Mouse (Mus musculus) inflammation-experienced regulatory T-cells, adult 16 weeks (primary cell): ENCODE results near the gene Isg20l2. TPM values are rescaled to one million over a fixed set of nuclear protein-coding genes. Genes with fewer than 3 reads are reported as not detected.

Source experiments
- polyA plus RNA-seq: library from polyadenylated mRNA; unstranded; fragments of 100-300 nt; shearing (Covaris generic); gene quantifications from one replicate; pipeline ENCODE4 v1.2.1, GENCODE M21; 2017

The Isg20l2 gene
- 9.4 TPM for polyA plus RNA-seq

DNA sequence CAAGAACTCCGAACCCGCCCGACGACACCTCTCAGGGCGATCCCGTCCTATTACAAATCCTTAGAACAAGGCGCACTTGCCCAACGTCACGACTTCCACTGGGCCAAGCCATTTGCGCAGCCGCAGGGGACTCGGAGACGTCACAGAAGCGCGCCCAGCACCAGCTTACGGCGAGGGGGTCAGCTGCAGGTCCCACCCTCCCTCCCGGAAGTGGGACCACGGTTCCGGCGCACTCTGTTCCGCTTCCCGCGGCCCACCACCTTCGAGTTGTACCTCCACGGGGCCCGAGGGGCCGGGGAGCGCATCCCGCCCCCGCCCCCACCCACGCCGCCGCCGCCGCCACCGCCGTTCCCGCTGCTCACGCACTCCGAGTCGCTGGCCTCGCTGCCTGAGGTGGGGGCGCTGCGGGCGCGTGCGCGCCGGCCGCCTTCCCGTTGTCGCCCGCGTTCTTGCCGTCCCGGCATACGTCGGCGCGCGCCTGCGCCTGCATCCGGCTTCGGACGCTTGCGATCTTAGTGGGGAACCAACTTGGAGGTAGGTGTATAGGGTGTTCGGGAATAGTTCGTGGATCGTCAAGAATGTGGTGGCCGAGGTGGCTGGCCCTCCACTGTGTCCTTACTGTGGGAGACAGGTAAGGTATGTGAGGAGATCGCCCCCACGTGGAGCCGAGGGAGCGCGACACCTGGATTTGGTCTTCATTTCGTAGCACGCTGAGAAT is at the start of gene Isg20l2, which contains the start of gene Rrnad1:
Gene Isg20l2, plus strand, starts transcription at position 237 of the 718 bp plus-strand sequence.
Gene Rrnad1, minus strand, starts transcription at position 640 of the 718 bp plus-strand sequence.

GRCm38 (mm10) chr3:87885281-87886003 is 44.7 kb upstream of the Isg20l2 start, which contains the start of gene Prcc:
Gene Prcc, minus strand, starts transcription at chr3:87885608.

DNA sequence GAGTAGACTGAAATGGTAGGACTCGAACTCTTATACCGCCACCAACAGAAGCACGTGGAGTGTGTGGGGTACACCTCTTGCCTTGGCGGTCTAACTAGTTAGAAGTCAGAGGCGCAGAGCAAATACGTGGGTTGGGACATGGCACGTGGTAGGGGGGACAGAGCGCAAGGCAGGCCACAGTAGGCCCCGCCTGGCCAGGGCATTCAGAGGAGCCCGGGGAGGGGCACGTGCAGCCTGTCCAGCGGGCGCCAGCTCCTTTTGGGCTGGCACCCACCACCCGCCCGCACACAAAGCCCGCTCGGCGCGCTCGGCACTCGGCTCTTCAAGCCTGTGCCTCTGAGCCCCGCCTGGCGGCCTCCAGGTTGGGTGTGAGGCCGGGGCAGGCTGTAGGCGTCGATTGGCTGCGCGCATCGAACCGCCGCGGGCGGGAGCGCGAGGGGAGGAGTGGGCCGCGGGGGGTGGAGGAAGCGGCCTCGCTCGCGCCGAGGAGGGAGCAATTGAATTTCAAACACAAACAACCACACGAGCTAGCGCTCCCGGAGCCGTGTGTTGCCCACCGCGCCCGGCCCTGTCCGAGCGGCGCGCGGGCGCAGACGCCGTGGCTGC is 24.1 kb upstream of the Isg20l2 start, which contains the start of gene Hdgf:
Gene Hdgf, plus strand, starts transcription at position 442 of the 606 bp plus-strand sequence.

GRCm38 (mm10) chr3:87919336-87920108 is 10.6 kb upstream of the Isg20l2 start, which contains the start of gene Mrpl24:
Gene Mrpl24, plus strand, starts transcription at chr3:87919506.

GRCm38 (mm10) chr3:87948378-87949265 is 18.5 kb downstream of the Isg20l2 start, which contains the start of gene Crabp2:
Gene Crabp2, plus strand, starts transcription at chr3:87948666.

GRCm38 (mm10) chr3:87970939-87971488 is 40.9 kb downstream of the Isg20l2 start, which contains the start of gene Nes:
Gene Nes, plus strand, starts transcription at chr3:87971078.

Other genes starting within 250 kb of the Isg20l2 start
- 0.56 TPM for gene Lrrc71, start 181.7 kb upstream of the Isg20l2 start, polyA plus RNA-seq
- gene Ntrk1, start 135.2 kb upstream of the Isg20l2 start, polyA plus RNA-seq = 0.11 TPM
- gene Insrr, start 133.4 kb upstream of the Isg20l2 start, polyA plus RNA-seq = 0.98 TPM
- 160 TPM for gene Pear1, start 106.0 kb upstream of the Isg20l2 start, polyA plus RNA-seq
- gene Sh2d2a, start 83.6 kb upstream of the Isg20l2 start, polyA plus RNA-seq = 313 TPM
- 13.7 TPM for gene Prcc, start 44.7 kb upstream of the Isg20l2 start, polyA plus RNA-seq
- gene Hdgf, start 24.0 kb upstream of the Isg20l2 start, polyA plus RNA-seq = 29.0 TPM
- 128 TPM for gene Mrpl24, start 10.8 kb upstream of the Isg20l2 start, polyA plus RNA-seq
- 26.0 TPM for gene Rrnad1, start 403 bp downstream of the Isg20l2 start, polyA plus RNA-seq
- not detected for gene Crabp2, start 18.4 kb downstream of the Isg20l2 start, polyA plus RNA-seq
- gene Nes, start 40.8 kb downstream of the Isg20l2 start, polyA plus RNA-seq = not detected
- not detected for gene Bcan, start 69.9 kb downstream of the Isg20l2 start, polyA plus RNA-seq
- gene Hapln2, start 97.3 kb downstream of the Isg20l2 start, polyA plus RNA-seq = not detected
- 36.8 TPM for gene Gpatch4, start 112.8 kb downstream of the Isg20l2 start, polyA plus RNA-seq
- gene Naxe, start 128.2 kb downstream of the Isg20l2 start, polyA plus RNA-seq = 109 TPM
- gene Ttc24, start 148.0 kb downstream of the Isg20l2 start, polyA plus RNA-seq = not detected
- 0.85 TPM for gene Iqgap3, start 151.7 kb downstream of the Isg20l2 start, polyA plus RNA-seq
- gene Mef2d, start 212.1 kb downstream of the Isg20l2 start, polyA plus RNA-seq = 25.6 TPM